In the genomic region with DNA sequence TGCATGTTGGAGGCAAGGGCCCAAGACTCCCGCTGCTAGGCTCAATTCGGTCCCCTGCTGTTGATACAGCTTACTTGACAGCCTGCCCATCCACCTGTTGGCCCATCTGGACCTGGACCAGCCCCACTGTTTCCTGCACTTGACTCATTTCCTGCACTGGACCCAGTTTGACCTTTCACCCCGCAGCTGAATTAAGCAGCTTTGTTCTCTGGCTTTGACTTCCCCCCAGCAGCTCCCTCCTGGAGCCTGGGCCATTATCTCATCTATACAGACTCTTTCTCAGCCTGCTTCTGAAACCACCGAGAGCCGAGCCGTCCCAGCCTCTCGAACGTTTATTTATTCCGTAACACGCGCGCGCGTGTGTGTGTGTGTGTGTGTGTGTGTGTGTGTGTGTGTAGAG, we compare ENCODE assay signal across 8 mouse cellular contexts. TPM values are rescaled to one million over a fixed set of nuclear protein-coding genes. Genes with fewer than 3 reads are reported as not detected.
DNase-seq lines count a peak whose midpoint lies in the region; ATAC-seq and TF ChIP-seq lines count a peak whose summit lies in the region.
"Had no signal": no experiment of that assay in that cellular context is flagged by ENCODE, and none has a peak within 500 bp of the region (broad histone marks: within the 10 kb centered on the region; RNA-seq: fewer than 3 reads in every experiment).

No protein-coding gene starts in this region.

- no peak for TF ChIP-seq POLR2A in lung, adult 2 months (IDR thresholded peaks at IDR 0.05; ENCODE audit: borderline replicate concordance, extremely low read depth, low read depth, low read length)

- H3K4me3 ChIP-seq in lung, adult 2 months (replicated peaks; ENCODE audit: extremely low read depth, low read depth, low read length), result no peak overlapping the region
- no peak overlapping the region for H3K4me3 ChIP-seq in kidney, embryonic 16.5 days (ENCODE audit: low read length)
- no peak overlapping the region for H3K4me3 ChIP-seq in midbrain, embryonic 14.5 days (replicated peaks; ENCODE audit: low read depth, low read length)
- H3K4me3 ChIP-seq: embryonic facial prominence, embryonic 12.5 days had no signal

- WGBS in lung, adult 2 months, result 20% methylated on average over 14 of the region's 14 CpGs
- WGBS in kidney, embryonic 16.5 days, result 54% methylated on average over 14 of the region's 14 CpGs
- 38% methylated on average over 14 of the region's 14 CpGs for WGBS in midbrain, embryonic 14.5 days

- peaks cover 2% of the 10 kb centered on the region; the same call in 1 of the 2 replicates for H3K4me1 ChIP-seq in lung, adult 2 months (ENCODE audit: control insufficient read depth, insufficient read depth, low read length)
- H3K4me1 ChIP-seq in kidney, embryonic 16.5 days (ENCODE audit: insufficient read depth, low read length), result no peaks in the 10 kb centered on the region
- no peaks in the 10 kb centered on the region for H3K4me1 ChIP-seq in midbrain, embryonic 14.5 days (ENCODE audit: control insufficient read depth, insufficient read depth, low read length)

- H3K27me3 ChIP-seq in kidney, embryonic 16.5 days (ENCODE audit: insufficient read depth, low read length), result no peaks in the 10 kb centered on the region
- no peaks in the 10 kb centered on the region for H3K27me3 ChIP-seq in midbrain, embryonic 14.5 days (ENCODE audit: control insufficient read depth, insufficient read depth, low read length)
- H3K27me3 ChIP-seq: embryonic facial prominence, embryonic 12.5 days had no signal

- peak; percentile 44 to 52 for DNase-seq in lung, adult 18-20 months
- no peak for DNase-seq in lung, adult 2 months
- peak; percentile 16 for DNase-seq in adrenal gland, postnatal 25 days
- DNase-seq in gastrocnemius, postnatal 14 days, result peak; percentile 41
- peak; percentile 40 for DNase-seq in midbrain, embryonic 14.5 days
- no peak for DNase-seq in thymus, postnatal 14 days

- no peak overlapping the region for H3K27ac ChIP-seq in kidney, embryonic 16.5 days (ENCODE audit: low read length)
- H3K27ac ChIP-seq in midbrain, embryonic 14.5 days (replicated peaks; ENCODE audit: low read depth, low read length), result no peak overlapping the region
- H3K27ac ChIP-seq: embryonic facial prominence, embryonic 12.5 days had no signal

- no peak overlapping the region for H3K4me2 ChIP-seq in kidney, embryonic 16.5 days (replicated peaks; ENCODE audit: low read depth, low read length)
- H3K4me2 ChIP-seq in midbrain, embryonic 14.5 days (ENCODE audit: low read length), result no peak overlapping the region
- H3K4me2 ChIP-seq: embryonic facial prominence, embryonic 12.5 days had no signal

- H3K9ac ChIP-seq in kidney, embryonic 16.5 days (replicated peaks; ENCODE audit: low read length), result no peak overlapping the region
- H3K9ac ChIP-seq in midbrain, embryonic 14.5 days (replicated peaks; ENCODE audit: low read length), result no peak overlapping the region
- H3K9ac ChIP-seq: embryonic facial prominence, embryonic 12.5 days had no signal

- H3K9me3 ChIP-seq in kidney, embryonic 16.5 days (ENCODE audit: low read length), result no peaks in the 10 kb centered on the region
- H3K9me3 ChIP-seq in midbrain, embryonic 14.5 days (ENCODE audit: control insufficient read depth, low read length), result no peaks in the 10 kb centered on the region
- H3K9me3 ChIP-seq: embryonic facial prominence, embryonic 12.5 days had no signal

- H3K36me3 ChIP-seq in kidney, embryonic 16.5 days (ENCODE audit: insufficient read depth, low read length), result no peaks in the 10 kb centered on the region
- H3K36me3 ChIP-seq in midbrain, embryonic 14.5 days (ENCODE audit: control insufficient read depth, insufficient read depth, low read length), result no peaks in the 10 kb centered on the region
- H3K36me3 ChIP-seq: embryonic facial prominence, embryonic 12.5 days had no signal

- TF ChIP-seq CTCF in lung, adult 2 months (IDR thresholded peaks at IDR 0.05; ENCODE audit: insufficient read depth, low read length), result no peak

- 0 out of 2 replicates have a peak, but pooled peaks have one; percentile 19 for ATAC-seq in kidney, embryonic 16.5 days (ENCODE audit: low FRiP score, low TSS enrichment)
- no peak for ATAC-seq in midbrain, embryonic 14.5 days (ENCODE audit: low FRiP score, low TSS enrichment)

- intact Hi-C loops in gastrocnemius, postnatal 14 days (cut with DNase I; ENCODE audit: low total_unique reads), result no loop called here

RNA-seq across cellular contexts. Expression of a gene that starts 3.9 kb away (rescaled TPM):
- polyA plus RNA-seq in lung, adult 2 months (2012; rRNA removed), result 0.35 and 0.59 TPM in 2 replicates
- 0.36 and 3.0 TPM in 2 replicates for total RNA-seq in adrenal gland, postnatal 25 days (2021)
- under 1 TPM in 1 of 2 experiments, not detected in 1; 0.29 TPM for total RNA-seq in gastrocnemius, postnatal 14 days (2021)
- polyA plus RNA-seq in kidney, embryonic 16.5 days (2015; fragmentation: Nextera tagmentation; extraction: Ambion mirVana), result 3.1 and 3.3 TPM in 2 replicates
- polyA plus RNA-seq in midbrain, embryonic 14.5 days (2014; fragmentation: Nextera tagmentation; extraction: Ambion mirVana), result 0.11 TPM in 1 of 2 replicates, not detected in the other

Comparison
In these comparisons a context has a peak if more than half of its experiments do, and no peak if none do; other contexts are left out.
1. DNase-seq: peak in lung, adult 18-20 months (2 of 2), adrenal gland, postnatal 25 days (single experiment), gastrocnemius, postnatal 14 days (single experiment) and midbrain, embryonic 14.5 days (single experiment); none in lung, adult 2 months (single experiment) and thymus, postnatal 14 days (single experiment).